Mouse (Mus musculus): ENCODE data around the gene Kpna4. TPM values are rescaled to one million over a fixed set of nuclear protein-coding genes. Genes with fewer than 3 reads are reported as not detected.
"Not testable (repeated sequence)": the region's sequence is repeated elsewhere in the genome, so short reads cannot be mapped to it uniquely, and the experiment has no call there.

The Kpna4 gene
- total RNA-seq, 2 experiments from 2014 or later = 86.8 to 109 TPM

DNA sequence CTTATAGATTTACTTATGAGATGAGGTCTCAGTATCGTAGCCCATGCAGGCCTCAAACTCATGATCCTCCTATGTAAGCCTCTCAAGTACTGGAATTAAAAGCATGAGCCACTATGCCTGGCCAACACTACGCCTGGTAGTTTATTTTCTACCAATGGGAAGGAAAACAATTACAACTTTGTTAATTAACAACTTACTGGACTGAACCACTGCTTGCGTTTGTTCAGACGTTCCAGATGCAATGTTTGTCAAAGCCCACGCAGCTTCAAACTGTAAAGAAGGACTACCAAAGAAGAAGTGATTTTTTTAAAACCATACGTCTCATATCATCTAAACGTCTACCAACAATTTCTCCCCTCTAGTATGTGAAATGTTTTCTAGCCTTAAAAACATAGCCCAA is 32.5 kb downstream of the Kpna4 start:
- DNase-seq = no peak

DNA sequence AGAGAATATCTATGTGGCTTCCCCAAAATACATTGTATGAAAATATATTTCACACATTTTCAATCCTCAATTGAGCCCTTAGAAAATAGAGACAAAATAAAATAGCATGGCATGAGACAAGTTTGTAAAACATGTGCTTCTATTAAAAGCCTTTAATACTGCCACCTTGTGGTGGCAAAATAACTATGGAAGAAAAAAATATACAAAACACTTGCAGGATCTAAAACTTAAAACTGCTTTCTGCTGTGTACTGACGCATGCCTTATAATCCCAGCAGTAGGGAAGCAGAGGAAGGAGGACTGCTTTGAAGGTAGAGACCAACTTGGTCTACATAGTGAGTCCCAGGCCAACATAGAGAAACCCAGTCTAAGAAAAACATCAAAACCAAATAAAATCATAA is 62.9 kb downstream of the Kpna4 start:
- DNase-seq = no peak

DNA sequence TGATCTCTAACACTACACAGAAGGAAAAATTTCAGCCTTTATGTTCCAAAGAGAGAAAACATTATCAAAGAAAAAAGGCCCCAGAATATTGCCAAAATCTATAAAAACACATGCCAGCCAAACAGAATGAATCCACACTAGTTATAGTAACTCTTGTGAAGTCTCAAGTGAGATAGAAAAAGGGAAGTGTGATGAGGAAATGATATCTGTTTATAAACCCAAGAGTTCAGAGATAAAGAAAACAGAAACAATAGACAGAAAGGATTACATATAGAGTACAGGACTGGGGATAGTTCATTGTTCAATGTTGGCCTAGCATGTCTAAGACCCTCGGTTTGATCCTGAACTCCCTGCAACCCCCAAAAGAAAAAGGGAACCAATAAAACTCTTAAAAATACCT is 64.1 kb downstream of the Kpna4 start:
- no peak for DNase-seq

DNA sequence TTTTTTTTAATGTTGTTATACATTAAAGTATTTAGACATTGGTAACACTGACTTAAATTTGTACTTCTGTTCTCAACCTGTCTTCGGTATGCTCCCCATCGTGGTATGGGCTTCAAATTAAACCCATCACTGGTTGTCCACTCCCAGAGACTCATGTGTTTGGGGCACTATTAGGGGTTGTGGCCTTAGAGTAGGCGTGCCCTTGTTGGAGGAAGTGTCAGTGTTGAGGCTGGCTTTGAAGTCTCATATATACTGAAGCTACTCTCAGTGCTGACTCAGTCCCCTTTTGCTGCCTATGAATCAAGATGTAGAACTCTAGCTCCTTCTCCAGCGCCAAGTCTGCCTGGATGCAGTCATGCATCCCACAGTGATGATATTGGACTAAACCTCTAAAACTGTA is 66.2 kb downstream of the Kpna4 start:
- DNase-seq = no peak

DNA sequence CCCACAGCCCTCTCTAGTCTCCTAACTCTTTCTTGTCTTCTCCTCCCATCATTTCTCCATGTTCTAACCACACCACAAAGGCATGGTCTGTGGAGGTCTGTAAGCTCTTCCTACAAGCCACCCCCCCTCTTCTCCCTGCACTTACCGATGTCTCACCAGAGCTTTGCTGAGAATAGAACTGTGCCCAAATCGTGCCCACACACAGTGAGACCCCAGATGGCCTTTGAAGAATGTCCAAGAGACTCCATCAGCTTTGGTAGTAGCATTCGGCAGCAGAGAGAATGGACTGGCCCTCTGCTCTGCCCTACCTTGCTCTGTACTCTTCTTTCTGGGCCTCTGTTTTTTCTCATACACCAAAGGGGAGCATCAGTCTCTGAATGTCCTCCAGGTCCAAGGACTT is 71.0 kb downstream of the Kpna4 start:
- no peak for DNase-seq

DNA sequence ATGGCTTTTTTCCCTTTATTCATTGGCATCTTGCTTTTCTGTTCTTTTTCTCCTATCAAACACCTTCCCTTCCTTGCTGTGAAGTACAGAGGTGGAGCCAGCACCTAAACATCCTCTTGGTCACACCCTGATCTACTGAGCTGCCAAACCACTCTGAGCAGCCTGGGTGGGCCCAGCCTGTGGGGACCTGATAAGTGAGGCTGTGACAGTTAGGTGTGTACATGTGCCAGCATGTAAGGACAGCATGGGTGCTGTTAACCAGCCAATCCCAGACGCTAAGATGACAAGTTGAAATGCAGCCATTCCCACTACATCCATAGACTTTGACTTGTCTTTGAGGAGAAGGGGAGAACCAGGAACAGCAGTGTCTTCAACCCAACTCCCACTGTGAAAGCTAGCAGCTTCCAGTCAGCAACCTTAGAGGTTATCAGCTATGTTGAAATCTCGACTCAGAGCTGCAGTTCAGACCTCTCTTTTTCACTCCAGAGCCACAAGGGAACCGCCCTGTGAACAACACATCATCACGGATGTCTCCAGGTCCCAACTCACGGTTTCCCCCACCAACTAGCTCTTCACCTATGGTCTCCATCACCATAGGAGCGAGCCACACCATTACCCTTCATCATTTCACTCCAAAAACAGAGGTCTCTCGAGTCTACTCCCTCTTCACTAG is 72.0 kb downstream of the Kpna4 start:
- DNase-seq = no peak

DNA sequence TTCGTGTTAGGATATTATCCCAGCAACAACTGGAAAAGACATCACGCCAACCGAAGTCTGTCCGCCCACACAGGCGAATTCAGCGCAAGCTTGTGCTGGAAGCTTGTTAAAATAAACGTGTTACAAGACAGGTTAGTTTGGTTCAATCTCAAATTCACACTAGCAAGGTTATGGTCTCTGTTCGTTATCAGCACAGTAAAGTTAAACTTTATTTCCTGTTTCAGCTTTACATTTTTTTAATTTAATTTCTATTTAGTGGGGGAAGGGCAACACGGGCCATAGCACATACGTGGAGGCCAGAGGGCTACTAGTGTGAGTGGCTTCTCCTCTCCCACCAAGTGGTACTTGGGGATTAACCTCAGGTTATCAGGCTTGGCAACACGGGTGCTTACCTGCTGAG is 75.0 kb downstream of the Kpna4 start:
- no peak for DNase-seq

DNA sequence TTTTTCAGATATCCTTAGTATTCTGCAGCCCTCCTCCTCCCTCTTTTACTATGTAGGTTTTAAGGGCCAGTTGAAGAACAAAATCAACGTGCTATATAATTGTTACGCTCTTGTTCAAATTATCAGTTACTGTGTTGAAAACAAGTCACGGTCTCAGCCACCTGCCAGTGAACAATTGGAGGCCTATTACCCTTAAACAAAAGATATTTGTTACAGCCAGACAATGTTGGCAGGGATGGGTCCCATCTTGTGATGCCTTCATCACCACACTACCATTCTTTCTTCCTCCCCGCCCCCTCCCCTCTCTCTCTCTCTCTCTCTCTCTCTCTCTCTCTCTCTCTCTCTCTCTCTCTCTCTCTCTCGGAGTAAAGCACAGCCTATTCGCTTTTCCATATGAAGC is 77.9 kb downstream of the Kpna4 start:
- DNase-seq = no peak

DNA sequence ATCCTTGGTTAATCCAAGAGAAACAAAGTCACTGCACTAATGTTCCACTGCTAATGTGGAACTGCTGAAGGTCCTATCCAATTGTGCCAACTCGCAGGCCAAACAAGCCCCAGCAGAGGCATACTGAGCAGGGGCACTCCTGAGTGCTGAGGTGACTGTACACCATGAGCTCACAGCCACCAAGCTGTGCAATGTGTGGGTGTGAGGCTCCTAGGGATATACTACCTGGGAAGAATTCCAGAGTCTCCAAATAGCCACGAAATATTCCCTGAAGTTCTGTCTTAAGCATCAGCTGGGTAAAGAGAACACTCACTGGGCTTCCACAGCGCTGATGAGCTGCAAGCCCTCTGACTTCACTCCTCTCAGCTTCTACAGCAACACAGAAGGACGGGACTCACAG is 79.2 kb downstream of the Kpna4 start:
- DNase-seq = no peak

DNA sequence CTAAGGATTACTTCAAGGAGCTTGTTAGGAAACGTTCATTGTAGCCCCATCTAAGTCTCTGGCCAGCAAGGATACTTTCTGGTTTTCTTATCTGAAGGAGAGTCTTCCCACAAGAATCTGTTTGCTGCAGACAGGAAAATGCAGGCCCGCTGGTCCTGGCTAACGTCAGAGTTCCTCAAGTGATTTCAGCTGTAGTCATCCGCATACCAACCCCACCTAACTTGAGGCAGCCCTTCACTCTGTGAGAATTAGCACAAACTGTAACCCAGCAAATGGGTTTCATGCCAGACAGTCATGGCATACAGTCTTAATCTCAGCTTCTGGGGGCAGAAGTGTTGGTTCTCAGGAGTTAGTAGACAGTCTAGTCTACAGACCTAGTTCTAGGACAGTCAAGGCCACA is 80.4 kb downstream of the Kpna4 start:
- no peak for DNase-seq

DNA sequence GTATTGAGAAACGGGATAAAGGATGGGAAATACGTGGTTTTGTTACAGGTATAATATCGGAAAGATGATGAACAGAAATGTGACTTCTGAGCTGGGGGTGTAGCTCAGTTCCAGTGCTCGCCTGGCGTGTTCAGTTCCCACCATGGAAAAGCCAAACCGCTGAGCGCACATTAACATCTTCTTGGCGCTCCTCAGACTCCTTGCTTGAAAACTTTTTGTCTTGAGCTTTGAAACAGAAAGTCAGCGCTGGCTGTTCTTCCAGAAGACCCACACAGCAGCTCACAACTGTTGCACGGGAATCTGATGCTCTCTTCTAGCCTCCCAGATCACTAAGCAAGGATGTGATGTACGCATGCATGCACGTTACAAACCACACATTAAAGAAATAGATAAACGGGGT is 81.2 kb downstream of the Kpna4 start:
- DNase-seq = no peak

DNA sequence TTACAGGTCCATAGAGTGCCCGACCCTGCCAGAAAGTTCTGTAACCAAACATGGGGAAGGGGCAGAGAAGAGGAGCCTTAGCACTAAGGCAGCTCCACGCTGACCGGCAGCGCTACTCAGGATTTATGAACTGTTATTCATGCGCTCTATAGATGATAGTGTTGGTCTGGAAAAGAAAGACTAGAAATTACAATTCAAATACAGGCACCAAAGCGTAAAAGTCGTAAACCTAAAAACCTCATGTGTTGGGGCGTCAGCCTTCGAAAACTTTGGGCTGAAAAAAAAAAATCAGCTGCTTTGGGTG is 81.6 kb downstream of the Kpna4 start:
- no peak for DNase-seq

DNA sequence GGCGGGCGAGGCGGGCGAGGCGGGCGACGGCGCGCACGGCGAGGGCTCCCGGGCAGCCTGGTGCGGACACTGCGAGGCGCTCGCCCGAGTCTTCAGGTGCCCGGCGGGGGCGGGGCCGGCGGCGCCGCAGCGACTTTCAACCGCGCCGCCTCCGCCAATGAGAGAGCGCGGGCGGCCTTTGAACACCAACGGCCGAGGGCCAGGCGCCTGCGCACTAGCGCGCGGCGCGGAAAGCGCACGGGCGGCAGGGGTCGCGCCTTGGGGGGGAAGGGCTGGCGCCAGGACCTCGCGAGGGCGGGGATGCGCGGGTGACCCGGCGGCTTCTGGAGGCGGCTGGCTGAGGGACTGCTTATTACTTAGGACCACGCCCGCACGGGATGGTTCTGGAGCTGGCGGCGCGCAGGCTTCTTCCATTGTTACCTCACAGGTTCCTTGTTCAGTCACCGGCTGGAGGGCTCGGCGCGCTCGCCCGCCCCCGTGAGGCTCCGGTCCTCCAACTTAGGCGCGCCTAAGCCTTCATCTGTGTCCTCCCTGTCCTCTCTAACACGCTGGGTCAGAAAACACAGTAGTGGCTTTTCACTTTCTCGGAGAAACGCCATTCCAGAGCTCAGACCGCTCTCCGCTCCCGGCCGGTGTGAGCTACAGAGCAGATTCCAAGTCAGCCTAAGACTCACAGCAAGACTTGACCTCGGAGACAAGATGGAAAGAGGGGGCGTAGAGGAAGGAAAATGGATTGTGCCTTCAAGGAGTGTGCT is 82.1 kb downstream of the Kpna4 start, which contains the start of gene Trim59:
Trim59 (minus strand) TSS at position 111 of the 755 bp plus-strand sequence.
- peak; percentile 88 for DNase-seq

DNA sequence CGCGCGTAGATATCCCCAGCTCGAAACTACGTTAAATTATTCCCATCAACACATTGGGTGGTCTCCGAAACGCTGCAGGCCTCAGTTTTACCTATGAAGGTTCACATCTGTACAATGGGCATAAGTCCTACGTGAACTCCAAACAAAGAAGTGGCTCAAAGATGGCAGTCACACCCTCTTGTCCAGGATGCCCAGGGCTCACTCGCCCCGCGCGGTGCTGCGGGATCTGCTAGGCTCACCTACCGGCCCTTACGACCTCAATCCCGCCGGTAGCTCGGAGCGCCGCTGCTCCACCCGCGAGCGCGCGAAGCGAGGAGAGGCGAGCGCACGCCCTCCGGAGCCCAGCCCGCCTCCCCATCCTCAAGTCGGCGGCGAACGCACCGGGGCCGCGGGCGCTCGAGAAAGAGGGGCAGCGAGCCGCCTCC is 82.7 kb downstream of the Kpna4 start:
- DNase-seq = no peak

DNA sequence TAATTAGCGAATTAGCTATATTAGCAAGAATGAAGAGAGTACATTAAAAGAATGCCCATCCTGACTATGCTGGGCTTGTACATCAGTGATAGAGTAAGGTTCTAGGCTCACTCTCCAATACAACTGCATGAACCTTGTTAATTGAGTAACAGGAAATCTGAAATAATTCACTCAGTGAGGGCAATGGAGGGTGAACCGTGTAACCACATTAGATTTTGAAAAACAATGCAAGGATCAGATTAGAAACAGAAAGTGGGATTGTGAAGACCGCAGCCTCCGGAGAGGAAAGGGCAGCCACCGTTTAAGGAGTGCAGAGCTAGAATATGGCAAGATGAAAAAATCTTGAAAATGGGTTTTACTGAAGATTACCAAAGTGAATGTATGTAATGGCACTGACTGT is 85.6 kb downstream of the Kpna4 start:
- no peak for DNase-seq

DNA sequence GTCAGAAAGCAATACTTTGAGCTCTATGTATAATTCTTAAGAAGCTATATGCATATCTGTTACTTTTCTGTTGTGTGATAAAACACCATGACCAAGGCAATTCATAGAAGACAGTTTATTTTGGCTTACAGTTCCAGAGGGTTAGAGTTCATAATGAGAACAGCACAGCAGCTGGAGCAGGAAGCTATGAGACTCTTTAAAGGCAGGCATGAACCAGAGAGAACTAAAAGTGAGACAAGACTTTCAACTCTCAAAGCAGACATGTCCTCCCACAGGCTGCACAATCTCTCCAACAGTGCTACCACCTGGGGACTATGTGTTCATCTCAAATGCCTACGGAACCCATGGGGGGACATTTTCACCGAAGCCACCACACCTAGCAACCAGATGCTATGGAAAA is 86.8 kb downstream of the Kpna4 start:
- DNase-seq = no peak

DNA sequence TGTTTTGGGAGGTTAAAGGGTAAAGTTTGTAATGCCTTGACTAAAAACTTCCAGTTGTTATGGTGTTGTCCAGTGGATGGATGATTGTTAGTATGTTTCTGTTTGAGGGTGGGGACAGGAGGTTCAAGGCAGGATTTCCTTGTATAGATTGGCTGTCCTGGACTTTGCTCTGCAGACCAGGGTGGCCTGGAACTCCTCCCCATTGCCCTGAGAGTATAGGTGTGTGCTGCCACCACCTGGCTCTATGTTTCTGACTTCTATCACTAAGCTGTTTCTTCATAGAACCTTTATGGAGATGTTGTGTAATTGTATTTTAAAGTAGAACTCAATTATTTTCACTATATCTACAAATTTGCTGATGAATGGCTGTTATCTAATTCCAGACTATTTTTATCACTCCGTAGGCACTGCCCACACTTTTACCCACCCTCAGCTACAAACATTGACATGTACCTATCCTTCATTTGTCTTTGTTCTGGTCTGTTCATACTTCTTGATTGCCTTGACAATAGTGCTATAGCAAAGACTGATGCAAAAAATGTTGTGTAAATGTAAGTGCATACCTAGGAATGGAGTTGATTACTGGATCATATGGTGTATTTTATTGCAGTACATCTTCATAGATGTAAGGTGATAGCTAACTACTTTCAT is 100.7 kb downstream of the Kpna4 start:
- DNase-seq = no peak

DNA sequence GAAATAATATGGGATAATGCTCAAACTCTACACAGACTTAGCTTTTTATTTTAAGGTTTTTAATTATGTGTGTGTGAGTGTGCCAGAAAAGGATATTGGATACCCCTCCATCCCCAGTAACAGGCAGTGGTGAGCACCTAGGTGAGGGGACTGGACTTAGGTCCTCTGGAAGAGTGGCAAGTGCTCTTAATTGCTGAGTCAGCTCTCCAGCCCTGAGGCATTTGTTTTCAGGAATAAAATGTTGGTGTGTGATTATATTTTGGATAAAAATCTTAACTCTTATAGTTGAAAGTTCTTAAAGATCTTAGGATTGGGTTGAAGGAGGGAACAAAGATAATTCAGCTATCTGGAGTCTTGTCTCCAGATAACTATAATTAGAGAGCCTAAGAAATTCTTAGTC is 106.1 kb downstream of the Kpna4 start:
- no peak for DNase-seq

DNA sequence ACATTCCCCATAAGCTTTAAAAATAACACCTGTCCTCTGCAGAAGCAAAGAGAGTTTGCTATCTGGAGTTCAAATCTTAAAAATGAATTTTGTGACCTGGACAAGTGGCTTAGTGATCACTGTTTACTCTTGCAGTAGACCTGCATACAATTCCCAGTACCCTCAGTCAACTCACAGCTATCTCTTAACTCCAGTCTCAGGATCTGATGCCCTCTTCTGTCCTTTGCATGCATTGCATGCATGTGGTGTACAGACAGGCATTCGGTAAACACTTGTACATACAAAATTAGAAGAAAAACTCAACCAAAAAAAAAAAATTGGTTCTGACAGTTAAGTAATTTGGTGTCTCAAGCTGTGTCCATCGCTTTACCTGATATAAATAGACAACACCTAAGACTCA is 106.6 kb downstream of the Kpna4 start:
- DNase-seq = no peak

DNA sequence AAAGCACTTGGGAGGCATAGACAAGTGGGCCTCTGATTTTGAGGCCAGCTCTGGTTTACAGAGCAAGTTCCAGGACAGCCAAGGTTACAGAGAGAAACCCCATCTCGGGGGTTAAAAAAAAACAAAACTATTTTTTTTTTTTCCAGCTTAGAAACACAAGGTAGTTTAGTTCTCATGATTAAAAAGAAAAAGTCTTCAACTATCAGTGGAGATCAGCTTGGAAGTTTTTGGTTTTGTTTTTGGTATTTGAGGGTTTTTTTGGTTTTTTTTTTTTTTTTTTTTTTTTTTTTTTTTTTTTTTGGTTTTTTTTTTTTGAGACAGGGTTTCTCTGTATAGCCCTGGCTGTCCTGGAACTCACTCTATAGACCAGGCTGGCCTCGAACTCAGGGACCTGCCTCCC is 108.3 kb downstream of the Kpna4 start:
- DNase-seq = not testable (repeated sequence)

DNA sequence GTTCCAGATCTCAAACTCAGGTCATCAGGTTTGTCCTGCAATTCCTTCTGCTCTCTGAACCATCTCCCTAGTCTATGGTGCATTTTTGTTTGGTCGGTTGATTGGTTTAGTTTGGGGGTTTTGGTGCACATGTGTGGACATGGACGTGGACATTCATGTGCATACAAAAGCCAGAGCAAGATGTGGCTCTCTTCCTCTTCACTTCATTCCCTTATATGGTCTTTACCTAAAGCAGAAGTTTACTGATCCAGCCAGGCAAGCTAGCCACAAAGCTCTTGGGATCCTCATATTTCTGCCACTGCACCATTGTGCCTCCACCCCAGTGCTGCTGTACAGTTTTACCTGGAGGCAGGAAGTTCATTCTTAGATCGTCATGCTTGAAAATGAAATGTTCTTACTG is 109.7 kb downstream of the Kpna4 start:
- DNase-seq = no peak

All from layer of hippocampus, postnatal 36 days (tissue).